In the genomic region with DNA sequence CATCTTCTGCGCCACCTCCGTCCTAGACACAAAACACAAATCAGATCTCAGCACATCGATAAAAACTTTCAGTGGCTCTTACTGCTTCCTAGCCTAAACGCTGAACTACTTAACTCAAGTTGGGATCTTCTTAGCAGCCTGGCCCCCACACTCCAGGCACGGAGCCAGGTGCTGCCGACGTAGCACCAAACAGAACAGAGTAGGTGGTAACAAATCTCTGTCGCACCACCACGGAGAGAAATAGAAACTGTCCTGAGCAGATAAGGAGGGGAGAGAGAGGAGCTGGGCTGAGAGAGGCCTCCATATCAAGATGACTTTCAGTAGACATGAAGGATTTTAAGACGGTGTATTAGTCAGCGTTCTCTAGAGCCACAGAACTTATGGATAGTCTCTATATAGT, we compare ENCODE assay signal across 23 mouse cellular contexts.
DNase-seq lines count a peak whose midpoint lies in the region; ATAC-seq and TF ChIP-seq lines count a peak whose summit lies in the region.
"Had no signal": no experiment of that assay in that cellular context is flagged by ENCODE, and none has a peak within 500 bp of the region (broad histone marks: within the 10 kb centered on the region; RNA-seq: fewer than 3 reads in every experiment).

No protein-coding gene starts in this region.

- no peak for TF ChIP-seq CTCF in left cerebral cortex, adult 2 months (IDR thresholded peaks at IDR 0.05)

- intact Hi-C loops in left cerebral cortex, adult 2 months (cut with DNase I), result loop anchor here (5.0 kb wide), 1 partner anchor 239 kb away; no protein-coding TSS in a partner anchor

- no peak overlapping the region for H3K9ac ChIP-seq in midbrain, embryonic 11.5 days (ENCODE audit: low read length)
- H3K9ac ChIP-seq: embryonic facial prominence, embryonic 15.5 days had no signal

- no peak overlapping the region for H3K27ac ChIP-seq in left cerebral cortex, adult 2 months
- H3K27ac ChIP-seq in midbrain, embryonic 11.5 days (ENCODE audit: low read depth, low read length), result no peak overlapping the region
- H3K27ac ChIP-seq: embryonic facial prominence, embryonic 15.5 days; forebrain, embryonic 10.5 days; limb, embryonic 10.5 days had no signal

- no peak overlapping the region for H3K4me3 ChIP-seq in left cerebral cortex, adult 2 months
- H3K4me3 ChIP-seq in midbrain, embryonic 11.5 days (ENCODE audit: low read depth, low read length), result no peak overlapping the region
- H3K4me3 ChIP-seq: embryonic facial prominence, embryonic 15.5 days; forebrain, embryonic 10.5 days; limb, embryonic 10.5 days; myocyte had no signal

- DNase-seq in layer of hippocampus, adult 11-12 months (ENCODE audit: low spot score), result peak; percentile 40
- no peak for DNase-seq in layer of hippocampus, adult 9-10 months (ENCODE audit: low spot score)
- peak; percentile 29 to 49 for DNase-seq in frontal cortex, postnatal 14 days (ENCODE audit: low spot score in 2 of 2)
- peak; percentile 63 to 76 for DNase-seq in left cerebral cortex, adult 2 months (ENCODE audit: extremely low spot score in 1 of 2, low spot score in 2 of 2)
- peak; percentile 47 to 51 for DNase-seq in right cerebral cortex, postnatal 10 days (ENCODE audit: low spot score in 2 of 2)
- DNase-seq in cerebellum, adult 9-11 months, result no peak
- no peak for DNase-seq in urinary bladder, adult 2 months (ENCODE audit: low spot score)
- DNase-seq in midbrain, embryonic 11.5 days (ENCODE audit: low spot score, missing footprints), result no peak
- DNase-seq: adrenal gland, adult 2 months; cerebellum, postnatal 25 days; heart, postnatal 10 days; kidney, adult 18-20 months; kidney, postnatal 10 days; lung, adult 18-20 months; lung, postnatal 14 days; midbrain, embryonic 14.5 days; spleen, adult 18-20 months; thymus, adult 2 months had no signal

- H3K4me2 ChIP-seq in midbrain, embryonic 11.5 days, result no peak overlapping the region
- H3K4me2 ChIP-seq: embryonic facial prominence, embryonic 15.5 days; heart, embryonic 11.5 days had no signal

- no peaks in the 10 kb centered on the region; the same call in 1 of the 2 replicates for H3K9me3 ChIP-seq in midbrain, embryonic 11.5 days (ENCODE audit: control insufficient read depth, low read length)
- H3K9me3 ChIP-seq: embryonic facial prominence, embryonic 15.5 days; forebrain, embryonic 10.5 days; limb, embryonic 10.5 days had no signal

- no peaks in the 10 kb centered on the region for H3K27me3 ChIP-seq in midbrain, embryonic 11.5 days (ENCODE audit: control insufficient read depth, insufficient read depth, low read length)
- H3K27me3 ChIP-seq: embryonic facial prominence, embryonic 15.5 days had no signal

- WGBS in midbrain, embryonic 11.5 days, result 95% methylated on average over 11 of the region's 11 CpGs

- H3K36me3 ChIP-seq in midbrain, embryonic 11.5 days (ENCODE audit: control insufficient read depth, insufficient read depth, low read length), result no peaks in the 10 kb centered on the region
- H3K36me3 ChIP-seq: embryonic facial prominence, embryonic 15.5 days; forebrain, embryonic 10.5 days; limb, embryonic 10.5 days had no signal

- no peak for ATAC-seq in midbrain, embryonic 11.5 days (ENCODE audit: low FRiP score)

- no peaks in the 10 kb centered on the region for H3K4me1 ChIP-seq in midbrain, embryonic 11.5 days (ENCODE audit: control insufficient read depth, insufficient read depth, low read length)
- H3K4me1 ChIP-seq: embryonic facial prominence, embryonic 15.5 days; forebrain, embryonic 10.5 days; limb, embryonic 10.5 days had no signal

Comparison
In these comparisons a context has a peak if more than half of its experiments do, and no peak if none do; other contexts are left out.
1. DNase-seq: peak in layer of hippocampus, adult 11-12 months (single experiment), frontal cortex, postnatal 14 days (2 of 2), left cerebral cortex, adult 2 months (2 of 2) and right cerebral cortex, postnatal 10 days (2 of 2); none in layer of hippocampus, adult 9-10 months (single experiment), cerebellum, adult 9-11 months (single experiment), urinary bladder, adult 2 months (single experiment) and midbrain, embryonic 11.5 days (single experiment).